Comparison of ENCODE assay signal across 8 mouse cellular contexts in the genomic region with DNA sequence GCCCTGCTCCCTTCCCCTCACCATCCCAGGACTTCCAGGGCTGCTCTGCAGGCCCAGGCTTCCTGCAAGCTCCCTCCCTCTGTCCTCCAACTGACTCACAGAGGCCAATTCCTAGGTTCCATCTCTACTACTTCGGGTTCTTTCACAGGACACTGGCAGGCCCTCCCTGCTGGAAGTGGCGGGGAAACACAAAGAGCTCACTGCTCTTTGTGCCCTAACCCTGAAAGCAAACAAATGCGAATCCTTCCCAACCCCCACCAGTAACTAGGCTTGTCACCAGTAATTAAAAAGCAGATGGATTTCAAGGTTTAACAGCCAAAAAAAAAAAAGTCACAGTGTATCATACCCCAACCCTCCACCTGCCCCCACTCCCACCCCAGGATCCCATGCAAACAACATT. TPM values are rescaled to one million over a fixed set of nuclear protein-coding genes. Genes with fewer than 3 reads are reported as not detected.
DNase-seq lines count a peak whose midpoint lies in the region; ATAC-seq and TF ChIP-seq lines count a peak whose summit lies in the region.

No protein-coding gene starts in this region.

- peaks cover 11% of the 10 kb centered on the region; the same call in 1 of the 2 replicates for H3K4me1 ChIP-seq in cerebellum, adult 2 months (ENCODE audit: control insufficient read depth, insufficient read depth, low read length)
- H3K4me1 ChIP-seq in hindbrain, embryonic 11.5 days (replicated peaks; ENCODE audit: control insufficient read depth, insufficient read depth, low read length) = peaks cover 7% of the 10 kb centered on the region; the same call in 1 of the 2 replicates
- H3K4me1 ChIP-seq in midbrain, embryonic 11.5 days (ENCODE audit: control insufficient read depth, insufficient read depth, low read length) = peaks cover 15% of the 10 kb centered on the region

- no peaks in the 10 kb centered on the region for H3K9me3 ChIP-seq in hindbrain, embryonic 11.5 days (ENCODE audit: control insufficient read depth, low read length)
- no peaks in the 10 kb centered on the region for H3K9me3 ChIP-seq in midbrain, embryonic 11.5 days (ENCODE audit: control insufficient read depth, low read length)

- H3K27ac ChIP-seq in cerebellum, adult 2 months (ENCODE audit: insufficient read depth, low read length) = peak overlapping the region; percentile 83
- H3K27ac ChIP-seq in hindbrain, embryonic 11.5 days (ENCODE audit: low read depth, low read length) = peak overlapping the region; percentile 91
- peak overlapping the region; percentile 84 for H3K27ac ChIP-seq in midbrain, embryonic 11.5 days (ENCODE audit: low read depth, low read length)

- ATAC-seq in hindbrain, embryonic 11.5 days (ENCODE audit: low FRiP score) = peak; percentile 61
- peak; percentile 41 for ATAC-seq in midbrain, embryonic 11.5 days (ENCODE audit: low FRiP score)

- peak overlapping the region; percentile 71 for H3K4me2 ChIP-seq in hindbrain, embryonic 11.5 days (replicated peaks; ENCODE audit: low read depth, low read length)
- peak overlapping the region; percentile 73 for H3K4me2 ChIP-seq in midbrain, embryonic 11.5 days

- H3K27me3 ChIP-seq in cerebellum, adult 2 months (ENCODE audit: control insufficient read depth, insufficient read depth, low read length) = no peaks in the 10 kb centered on the region
- no peaks in the 10 kb centered on the region for H3K27me3 ChIP-seq in hindbrain, embryonic 11.5 days (ENCODE audit: control insufficient read depth, insufficient read depth, low read length)
- H3K27me3 ChIP-seq in midbrain, embryonic 11.5 days (ENCODE audit: control insufficient read depth, insufficient read depth, low read length) = no peaks in the 10 kb centered on the region

- TF ChIP-seq CTCF in cerebellum, adult 2 months (IDR thresholded peaks at IDR 0.05; ENCODE audit: borderline replicate concordance, insufficient read depth, low read depth, low read length) = no peak

- peak overlapping the region; percentile 94 for H3K9ac ChIP-seq in hindbrain, embryonic 11.5 days (ENCODE audit: low read depth, low read length)
- H3K9ac ChIP-seq in midbrain, embryonic 11.5 days (ENCODE audit: low read length) = peak overlapping the region; percentile 96

- peak overlapping the region; percentile 72 for H3K4me3 ChIP-seq in cerebellum, adult 2 months (replicated peaks; ENCODE audit: insufficient read depth, low read depth, low read length)
- H3K4me3 ChIP-seq in hindbrain, embryonic 11.5 days (ENCODE audit: low read depth, low read length) = peak overlapping the region; percentile 84
- H3K4me3 ChIP-seq in midbrain, embryonic 11.5 days (ENCODE audit: low read depth, low read length) = peak overlapping the region; percentile 77

- TF ChIP-seq POLR2A in cerebellum, adult 2 months (IDR thresholded peaks at IDR 0.05; ENCODE audit: borderline replicate concordance, insufficient read depth, low read length) = no peak

- 9% methylated on average over 3 of the region's 3 CpGs for WGBS in cerebellum, adult 2 months
- 1% methylated on average over 3 of the region's 3 CpGs for WGBS in hindbrain, embryonic 11.5 days
- WGBS in midbrain, embryonic 11.5 days = 4% methylated on average over 3 of the region's 3 CpGs

- no peaks in the 10 kb centered on the region for H3K36me3 ChIP-seq in hindbrain, embryonic 11.5 days (ENCODE audit: control insufficient read depth, insufficient read depth, low read length)
- no peaks in the 10 kb centered on the region for H3K36me3 ChIP-seq in midbrain, embryonic 11.5 days (ENCODE audit: control insufficient read depth, insufficient read depth, low read length)

- peak in 1 of 2 experiments; percentile 37 for DNase-seq in cerebellum, adult 2 months
- DNase-seq in cerebellum, adult 9-11 months = no peak
- peak; percentile 17 for DNase-seq in NIH3T3 (ENCODE audit: low read depth)
- DNase-seq in hindbrain, embryonic 11.5 days (ENCODE audit: low spot score) = peak; percentile 76
- DNase-seq in midbrain, embryonic 11.5 days (ENCODE audit: low spot score, missing footprints) = peak; percentile 95
- DNase-seq in ovary, postnatal 36 days (ENCODE audit: low spot score) = no peak
- DNase-seq in cerebellum, postnatal 14 days = no peak
- no peak for DNase-seq in lung, postnatal 36 days

RNA-seq across cellular contexts. Expression of a gene that starts 1.4 kb away (rescaled TPM):
- 23.3 and 27.8 TPM in 2 replicates for polyA plus RNA-seq in cerebellum, adult 2 months (2012; rRNA removed)
- 135 and 147 TPM in 2 replicates for polyA plus RNA-seq in hindbrain, embryonic 11.5 days (2014; fragmentation: Nextera tagmentation; extraction: Ambion mirVana)
- polyA plus RNA-seq in midbrain, embryonic 11.5 days (2014; fragmentation: Nextera tagmentation; extraction: Ambion mirVana) = 179 TPM in 2 replicates

RNA-seq across cellular contexts. Expression of a gene that starts 19.7 kb away (rescaled TPM):
- polyA plus RNA-seq in cerebellum, adult 2 months (2012; rRNA removed) = not detected in 2 replicates
- polyA plus RNA-seq in hindbrain, embryonic 11.5 days (2014; fragmentation: Nextera tagmentation; extraction: Ambion mirVana) = not detected in 2 replicates
- not detected in 2 replicates for polyA plus RNA-seq in midbrain, embryonic 11.5 days (2014; fragmentation: Nextera tagmentation; extraction: Ambion mirVana)

RNA-seq across cellular contexts. Expression of a gene that starts 35.9 kb away (rescaled TPM):
- 0.03 and 0.25 TPM in 2 replicates for polyA plus RNA-seq in cerebellum, adult 2 months (2012; rRNA removed)
- 0.03 TPM in 1 of 2 replicates, not detected in the other for polyA plus RNA-seq in hindbrain, embryonic 11.5 days (2014; fragmentation: Nextera tagmentation; extraction: Ambion mirVana)
- not detected in 2 replicates for polyA plus RNA-seq in midbrain, embryonic 11.5 days (2014; fragmentation: Nextera tagmentation; extraction: Ambion mirVana)

RNA-seq across cellular contexts. Expression of a gene that starts 37.9 kb away (rescaled TPM):
- polyA plus RNA-seq in cerebellum, adult 2 months (2012; rRNA removed) = not detected in 2 replicates
- not detected in 2 replicates for polyA plus RNA-seq in hindbrain, embryonic 11.5 days (2014; fragmentation: Nextera tagmentation; extraction: Ambion mirVana)
- 0.05 TPM in 1 of 2 replicates, not detected in the other for polyA plus RNA-seq in midbrain, embryonic 11.5 days (2014; fragmentation: Nextera tagmentation; extraction: Ambion mirVana)

RNA-seq across cellular contexts. Expression of a gene that starts 57.3 kb away (rescaled TPM):
- 0.03 TPM in 2 replicates for polyA plus RNA-seq in cerebellum, adult 2 months (2012; rRNA removed)
- polyA plus RNA-seq in hindbrain, embryonic 11.5 days (2014; fragmentation: Nextera tagmentation; extraction: Ambion mirVana) = not detected in 2 replicates
- not detected in 2 replicates for polyA plus RNA-seq in midbrain, embryonic 11.5 days (2014; fragmentation: Nextera tagmentation; extraction: Ambion mirVana)

Comparison
In these comparisons a context has a peak if more than half of its experiments do, and no peak if none do; other contexts are left out.
1. DNase-seq: peak in NIH3T3 (single experiment), hindbrain, embryonic 11.5 days (single experiment) and midbrain, embryonic 11.5 days (single experiment); none in cerebellum, adult 9-11 months (single experiment), ovary, postnatal 36 days (single experiment), cerebellum, postnatal 14 days (0 of 2) and lung, postnatal 36 days (single experiment).
2. Peak in every context shown above with its lines, with median percentiles within 50 percentile points of each other: H3K27ac ChIP-seq and H3K4me3 ChIP-seq.